Mouse (Mus musculus): Measurements from ENCODE around the gene Pcyt2. TPM values are rescaled to one million over a fixed set of nuclear protein-coding genes. Genes with fewer than 3 reads are reported as not detected.
A peak's percentile ranks its signal among the peaks of the same experiment; 100 is the strongest.

The Pcyt2 gene
- polyA plus RNA-seq, 1 experiment = 168 TPM

DNA sequence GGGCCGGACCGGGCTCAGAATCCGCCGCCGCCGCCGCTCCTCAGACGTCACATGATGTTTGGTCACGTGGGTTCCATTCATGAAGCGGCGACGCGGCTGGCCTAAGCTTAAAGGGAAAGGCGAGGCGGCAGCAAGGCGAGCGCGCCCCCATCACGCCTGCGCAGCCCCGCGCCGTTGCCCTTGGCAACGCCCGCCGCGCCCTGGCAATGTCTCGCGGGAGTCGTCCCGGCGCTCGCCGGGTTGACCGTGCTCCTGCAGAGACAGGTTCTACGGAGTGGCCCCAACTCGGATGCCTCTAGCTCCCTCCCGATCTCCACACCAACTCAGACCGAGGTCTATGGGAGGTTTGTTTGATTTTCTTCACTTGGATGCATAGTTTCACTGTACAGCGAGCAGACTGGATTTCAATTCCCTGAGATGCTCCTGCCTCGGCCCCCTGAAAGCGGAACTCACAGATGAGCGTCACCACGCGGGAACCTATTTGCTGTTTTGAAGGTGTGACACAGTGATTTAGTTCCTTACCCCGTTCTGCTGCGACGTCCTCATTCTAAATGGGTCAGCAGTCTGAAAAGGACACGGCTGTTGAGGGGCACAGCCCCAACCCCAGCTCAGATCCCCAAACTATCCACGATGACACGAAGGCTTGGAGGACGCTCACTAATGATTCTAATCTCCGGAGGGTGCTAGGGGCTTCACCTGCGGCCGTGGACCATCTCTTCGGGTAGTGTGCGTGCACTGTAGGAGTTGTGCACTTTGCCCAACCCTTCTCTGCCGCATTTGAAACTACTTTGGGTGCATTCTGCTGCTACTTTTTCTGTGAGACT, 16.0 kb upstream of the Pcyt2 start, which contains the start of gene Mafg:
Mafg (minus strand) TSS at position 81 of the 824 bp plus-strand sequence.
- Histone ChIP-seq H3K4me1 (peaks cover 69% of the 10 kb centered on the region), H3K36me3 (replicated peaks; ENCODE audit: low read length) (peaks cover 23% of the 10 kb centered on the region), H3K27me3 (replicated peaks) (no peaks in the 10 kb centered on the region), H3K4me3 (replicated peaks) (peak within 1 kb of the TSS; percentile 93), H3K9me3 (no peaks in the 10 kb centered on the region)
- no peak for TF ChIP-seq FLI1 (IDR thresholded peaks at IDR 0.05; ENCODE audit: low read length)
- TF ChIP-seq GATA1 (IDR thresholded peaks at IDR 0.05; ENCODE audit: borderline replicate concordance, low read length) = no peak

DNA sequence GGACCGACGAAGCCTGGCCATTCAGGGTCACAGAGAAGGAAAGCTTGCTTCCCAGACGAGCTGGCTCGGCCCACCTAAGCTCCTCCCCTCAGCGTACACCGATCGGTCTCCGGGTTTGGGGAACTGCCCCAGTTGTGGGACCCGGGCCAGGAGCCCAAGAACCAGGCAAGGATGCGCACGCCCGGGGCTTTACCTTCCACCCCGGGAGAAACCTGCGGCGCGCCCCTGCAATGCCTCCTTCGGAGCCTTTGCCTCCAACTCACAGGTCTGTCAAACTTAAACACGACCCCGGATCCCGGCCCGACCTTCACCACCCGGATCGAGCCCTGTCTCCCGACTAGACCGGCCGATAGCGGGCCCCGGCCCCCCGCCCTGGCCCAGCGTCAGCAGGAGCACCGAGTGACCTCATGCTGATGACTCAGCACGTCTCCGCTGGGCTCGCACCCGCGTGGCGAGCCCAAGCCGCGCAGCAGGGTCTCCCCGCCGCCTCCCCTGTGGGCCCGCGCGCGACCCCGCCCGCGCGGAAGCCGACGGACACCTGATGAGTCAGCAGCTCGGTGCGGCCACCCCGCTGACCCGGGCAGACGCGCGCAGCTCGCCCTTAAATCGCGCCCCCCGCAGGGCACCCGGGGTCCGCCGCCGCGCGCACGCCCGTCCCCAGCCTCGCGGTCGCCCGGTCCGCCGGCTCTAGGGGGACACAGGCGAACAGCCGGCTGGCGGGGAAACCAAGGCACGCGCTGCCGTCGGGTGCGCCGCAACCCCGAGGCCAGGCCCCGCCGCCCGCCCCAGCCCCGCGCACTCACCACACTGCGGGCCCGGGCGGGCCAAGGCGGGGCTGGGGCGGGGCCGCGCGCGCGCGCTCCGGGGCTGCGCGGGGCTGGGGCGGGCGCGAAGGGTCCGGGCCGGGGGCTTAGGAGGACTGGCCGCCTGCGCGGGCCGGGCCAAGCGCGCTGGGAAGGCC, 15.1 kb upstream of the Pcyt2 start:
- no peaks in the 10 kb centered on the region for H3K9me3 ChIP-seq
- peaks cover 76% of the 10 kb centered on the region for H3K4me1 ChIP-seq
- peak overlapping the region; percentile 93 for H3K4me3 ChIP-seq (replicated peaks)
- no peak for TF ChIP-seq GATA1 (IDR thresholded peaks at IDR 0.05; ENCODE audit: borderline replicate concordance, low read length)
- no peak for TF ChIP-seq FLI1 (IDR thresholded peaks at IDR 0.05; ENCODE audit: low read length)
- H3K36me3 ChIP-seq (replicated peaks; ENCODE audit: low read length) = peaks cover 26% of the 10 kb centered on the region
- H3K27me3 ChIP-seq (replicated peaks) = no peaks in the 10 kb centered on the region

DNA sequence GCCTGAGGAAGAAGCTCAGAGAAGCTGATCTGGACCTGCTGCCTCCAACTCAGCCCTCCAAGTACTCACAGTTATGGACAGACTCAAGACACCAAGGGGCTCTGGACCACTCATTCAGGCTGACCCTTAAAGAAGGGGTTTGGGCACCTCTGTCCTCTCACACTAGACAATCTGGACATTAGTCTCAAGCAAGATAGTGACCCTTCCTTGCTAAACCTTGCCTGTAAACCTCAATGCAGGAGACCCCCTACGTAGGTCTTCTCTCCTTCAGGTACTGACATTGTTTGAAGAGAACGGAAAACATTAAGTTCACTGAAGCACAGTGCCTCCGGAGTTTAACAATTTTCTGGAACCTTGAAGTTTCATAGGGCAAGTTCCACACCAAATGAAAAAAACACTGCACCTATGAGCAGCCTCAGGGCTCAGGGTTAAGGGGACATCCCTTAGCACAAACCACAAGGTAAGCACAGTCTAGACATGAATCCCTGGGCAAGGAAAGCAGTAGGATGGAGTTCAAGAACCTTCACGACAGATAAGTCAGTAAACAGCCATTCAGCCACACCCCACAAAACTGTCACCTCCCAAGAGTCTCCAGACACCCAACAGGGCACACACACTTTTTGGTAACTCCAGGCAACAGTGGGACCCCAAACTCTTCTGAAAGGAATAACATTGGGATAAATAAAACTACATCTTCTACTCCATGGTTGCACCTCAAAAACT, 14.2 kb upstream of the Pcyt2 start:
- Histone ChIP-seq H3K9me3 (no peaks in the 10 kb centered on the region), H3K4me3 (replicated peaks) (peak overlapping the region; percentile 93), H3K27me3 (replicated peaks) (no peaks in the 10 kb centered on the region), H3K36me3 (replicated peaks; ENCODE audit: low read length) (peaks cover 28% of the 10 kb centered on the region), H3K4me1 (peaks cover 78% of the 10 kb centered on the region)
- TF ChIP-seq GATA1 (IDR thresholded peaks at IDR 0.05; ENCODE audit: borderline replicate concordance, low read length) = no peak
- TF ChIP-seq FLI1 (IDR thresholded peaks at IDR 0.05; ENCODE audit: low read length) = no peak

DNA sequence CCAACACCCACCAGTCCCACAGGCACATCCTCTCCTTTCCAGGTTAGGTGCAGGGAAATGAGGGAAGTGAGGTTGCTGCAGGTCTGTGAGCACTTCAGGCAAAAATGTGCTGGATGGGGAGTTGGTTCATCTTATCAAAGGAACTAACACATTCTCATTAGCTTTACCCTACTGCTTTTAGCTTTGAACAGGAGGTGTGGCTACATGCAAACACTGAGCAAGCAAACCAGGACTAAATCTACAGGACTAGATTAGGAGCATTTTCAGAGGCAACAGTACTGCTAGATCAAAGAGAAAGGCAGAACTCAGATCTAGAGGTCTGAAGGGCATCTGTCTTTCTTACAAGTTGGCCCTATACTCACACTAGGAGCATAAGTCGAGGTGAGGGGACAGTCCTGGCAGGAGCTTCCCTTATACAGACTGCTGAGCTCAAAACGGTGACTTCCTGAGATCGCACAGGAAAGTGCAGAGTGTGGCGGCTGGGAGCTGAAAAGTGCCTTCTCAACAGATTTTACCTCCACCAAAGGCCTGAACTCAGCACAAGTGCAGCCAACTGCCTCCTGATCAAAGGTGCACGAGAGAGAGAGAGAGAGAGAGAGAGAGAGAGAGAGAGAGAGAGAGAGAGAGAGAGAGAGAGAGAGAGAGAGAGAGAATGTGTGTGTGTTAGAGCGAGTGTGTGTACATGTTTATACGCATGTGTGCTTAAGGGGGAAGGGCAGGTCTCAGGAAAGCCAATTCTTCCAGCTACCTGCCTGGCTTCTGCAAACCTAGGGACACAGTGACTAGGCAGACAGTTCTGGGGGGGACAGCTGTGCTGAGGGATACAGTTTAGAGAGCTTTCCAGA, 13.4 kb upstream of the Pcyt2 start:
- Histone ChIP-seq H3K36me3 (replicated peaks; ENCODE audit: low read length) (peaks cover 33% of the 10 kb centered on the region), H3K27me3 (replicated peaks) (no peaks in the 10 kb centered on the region), H3K4me1 (peaks cover 78% of the 10 kb centered on the region), H3K9me3 (no peaks in the 10 kb centered on the region), H3K4me3 (replicated peaks) (peak overlapping the region; percentile 93)
- TF ChIP-seq FLI1 (IDR thresholded peaks at IDR 0.05; ENCODE audit: low read length) = no peak
- no peak for TF ChIP-seq GATA1 (IDR thresholded peaks at IDR 0.05; ENCODE audit: borderline replicate concordance, low read length)

DNA sequence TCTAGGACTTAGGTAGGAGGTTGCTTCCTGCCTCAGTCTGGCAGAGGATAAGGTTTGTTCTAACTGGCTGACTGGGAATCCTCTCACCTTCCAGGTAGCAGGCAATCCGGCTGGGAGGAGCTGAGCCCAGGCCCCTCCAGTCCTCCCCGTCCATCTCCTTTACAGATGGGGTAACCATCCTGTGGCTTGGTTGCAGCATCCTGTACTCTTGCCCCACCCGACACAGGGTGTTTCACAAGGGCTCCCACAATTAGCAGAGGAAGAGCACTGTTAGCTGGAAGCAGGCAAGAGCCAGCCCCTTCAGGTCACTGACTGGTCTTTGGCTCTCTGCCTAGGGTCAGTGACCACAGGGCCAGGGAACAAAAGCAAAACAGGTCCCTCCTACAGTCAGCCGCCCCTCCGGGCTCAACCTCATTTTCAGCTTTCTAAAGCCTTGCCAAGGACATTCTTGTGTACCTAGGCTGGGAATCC, 12.7 kb upstream of the Pcyt2 start:
- Histone ChIP-seq H3K36me3 (replicated peaks; ENCODE audit: low read length) (peaks cover 34% of the 10 kb centered on the region), H3K4me1 (peaks cover 80% of the 10 kb centered on the region), H3K27me3 (replicated peaks) (no peaks in the 10 kb centered on the region), H3K9me3 (no peaks in the 10 kb centered on the region), H3K4me3 (replicated peaks) (peak overlapping the region; percentile 93)
- TF ChIP-seq GATA1 (IDR thresholded peaks at IDR 0.05; ENCODE audit: borderline replicate concordance, low read length) (no peak), FLI1 (IDR thresholded peaks at IDR 0.05; ENCODE audit: low read length) (no peak)

DNA sequence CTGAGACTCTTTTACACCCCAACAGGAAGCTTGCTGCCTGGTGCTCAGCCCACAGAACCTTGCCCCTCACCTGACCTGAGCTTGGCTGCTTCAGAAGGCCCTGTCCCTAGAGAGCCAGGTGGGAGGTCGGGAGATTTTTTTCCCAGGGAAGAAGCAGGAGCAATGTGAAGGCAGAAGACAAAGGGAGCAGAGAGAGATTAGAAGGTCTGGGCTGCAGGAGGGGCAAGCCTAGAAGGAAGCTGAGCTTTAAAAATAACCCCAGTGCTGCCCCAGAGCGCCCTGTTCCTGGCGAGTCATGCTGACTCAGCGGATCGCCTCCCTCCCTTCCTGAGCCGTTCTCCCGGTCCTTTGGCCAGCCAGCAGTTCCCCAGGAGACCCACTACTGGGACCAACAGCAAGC, 12.2 kb upstream of the Pcyt2 start:
- TF ChIP-seq FLI1 (IDR thresholded peaks at IDR 0.05; ENCODE audit: low read length) (no peak), GATA1 (IDR thresholded peaks at IDR 0.05; ENCODE audit: borderline replicate concordance, low read length) (no peak)
- Histone ChIP-seq H3K4me3 (replicated peaks) (peak overlapping the region; percentile 93), H3K36me3 (replicated peaks; ENCODE audit: low read length) (peaks cover 38% of the 10 kb centered on the region), H3K4me1 (peaks cover 81% of the 10 kb centered on the region), H3K9me3 (no peaks in the 10 kb centered on the region), H3K27me3 (replicated peaks) (no peaks in the 10 kb centered on the region)

DNA sequence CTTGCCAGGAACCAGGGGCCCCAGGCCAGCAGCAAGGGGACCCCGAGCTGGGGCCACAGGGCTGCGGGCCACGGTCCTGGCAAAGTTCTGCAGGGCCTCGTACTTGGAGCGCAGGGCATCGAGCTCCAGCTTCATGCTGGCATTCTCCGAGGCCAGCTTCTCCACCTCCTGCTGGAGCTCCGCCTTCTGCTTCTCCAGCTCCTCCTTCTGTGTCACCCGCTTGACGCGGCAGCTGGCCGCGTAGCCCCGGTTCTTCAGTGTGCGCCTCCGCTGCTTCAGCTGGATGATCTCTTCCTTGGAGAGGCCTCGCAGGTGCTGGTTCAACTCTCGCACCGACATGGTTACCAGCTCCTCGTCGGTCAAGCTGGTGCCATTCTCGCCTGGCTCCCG, 11.6 kb upstream of the Pcyt2 start:
- Histone ChIP-seq H3K4me1 (peaks cover 76% of the 10 kb centered on the region), H3K36me3 (replicated peaks; ENCODE audit: low read length) (peaks cover 38% of the 10 kb centered on the region), H3K9me3 (no peaks in the 10 kb centered on the region), H3K4me3 (replicated peaks) (peak overlapping the region; percentile 93), H3K27me3 (replicated peaks) (no peaks in the 10 kb centered on the region)
- TF ChIP-seq FLI1 (IDR thresholded peaks at IDR 0.05; ENCODE audit: low read length) = no peak
- no peak for TF ChIP-seq GATA1 (IDR thresholded peaks at IDR 0.05; ENCODE audit: borderline replicate concordance, low read length)

DNA sequence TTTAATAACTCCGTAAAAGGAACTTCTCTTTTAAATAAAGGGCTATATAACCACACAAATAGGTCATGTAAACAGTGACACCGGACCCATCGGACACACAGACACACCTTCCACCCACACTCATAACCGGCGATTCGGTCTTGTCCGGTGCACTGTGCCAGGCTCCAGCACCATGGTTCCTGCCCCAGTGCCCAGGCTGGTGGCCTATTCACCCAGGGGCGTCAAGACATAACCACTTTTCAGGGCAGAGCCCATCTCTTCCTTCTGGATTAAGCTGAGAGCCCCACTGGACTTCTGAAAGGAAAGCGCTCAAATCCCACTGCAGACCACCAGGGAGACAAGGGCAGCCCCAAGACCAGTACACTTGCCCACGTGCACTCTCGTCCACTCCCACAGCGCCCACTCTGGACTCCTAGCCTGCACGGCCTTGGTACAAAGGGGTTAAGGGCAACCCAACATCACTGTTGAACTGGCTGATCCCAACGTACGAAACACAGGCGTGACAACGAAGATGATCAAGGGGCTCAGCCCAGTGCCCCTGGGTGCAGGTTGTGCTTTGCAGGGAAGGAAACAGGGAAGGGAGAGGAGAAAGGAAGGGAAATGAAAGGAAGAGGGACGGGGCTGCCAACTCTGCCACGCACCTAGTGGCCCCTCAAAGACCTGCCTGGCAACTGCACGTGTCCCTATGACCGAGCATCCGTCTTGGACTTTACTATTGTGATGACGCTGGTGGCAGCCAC, 11.0 kb upstream of the Pcyt2 start:
- no peaks in the 10 kb centered on the region for H3K27me3 ChIP-seq (replicated peaks)
- TF ChIP-seq GATA1 (IDR thresholded peaks at IDR 0.05; ENCODE audit: borderline replicate concordance, low read length) = no peak
- no peak for TF ChIP-seq FLI1 (IDR thresholded peaks at IDR 0.05; ENCODE audit: low read length)
- peaks cover 41% of the 10 kb centered on the region for H3K36me3 ChIP-seq (replicated peaks; ENCODE audit: low read length)
- no peaks in the 10 kb centered on the region for H3K9me3 ChIP-seq
- H3K4me3 ChIP-seq (replicated peaks) = peak overlapping the region; percentile 93
- peaks cover 76% of the 10 kb centered on the region for H3K4me1 ChIP-seq
